Mouse (Mus musculus) liver, embryonic 15.5 days (tissue): ENCODE results near the gene Alcam. TPM values are rescaled to one million over a fixed set of nuclear protein-coding genes. Genes with fewer than 3 reads are reported as not detected.

ENCODE experiments used
- ATAC-seq: fragments of 200-750 bp; cut with Nextera tagmentation; 2 replicates; pipeline ENCODE4 v1.8.0; 2017; ENCODE audit warnings: moderate number of reproducible peaks, mild to moderate bottlenecking, moderate library complexity; ENCODE audit not compliant: insufficient read depth
- H3K27ac ChIP-seq: fragments of 300-500 bp; sonication (generic); replicated peaks from 2 replicates; pipeline ENCODE4 v1.5.1; 2015; ENCODE audit warnings: mild to moderate bottlenecking, inconsistent platforms
- H3K27me3 ChIP-seq: fragments of 300-500 bp; sonication (generic); 2 replicates; pipeline ENCODE4 v1.6.1; 2015; ENCODE audit warnings: mild to moderate bottlenecking, inconsistent platforms
- H3K36me3 ChIP-seq: fragments of 300-500 bp; sonication (generic); replicated peaks from 2 replicates; pipeline ENCODE4 v1.6.1; 2015; ENCODE audit warnings: moderate library complexity, mild to moderate bottlenecking, inconsistent platforms
- H3K4me1 ChIP-seq: fragments of 300-500 bp; sonication (generic); replicated peaks from 2 replicates; pipeline ENCODE4 v1.6.1; 2015; ENCODE audit warnings: inconsistent platforms
- H3K4me2 ChIP-seq: fragments of 300-500 bp; sonication (generic); 2 replicates; pipeline ENCODE4 v1.6.1; 2015; ENCODE audit warnings: moderate library complexity, mild to moderate bottlenecking, inconsistent platforms
- H3K4me3 ChIP-seq: fragments of 300-500 bp; sonication (generic); replicated peaks from 2 replicates; pipeline ENCODE4 v1.5.1; 2015; ENCODE audit warnings: mild to moderate bottlenecking, inconsistent platforms
- H3K9ac ChIP-seq: fragments of 300-500 bp; sonication (generic); 2 replicates; pipeline ENCODE4 v1.6.1; 2015; ENCODE audit warnings: moderate library complexity, mild to moderate bottlenecking, inconsistent platforms
- H3K9me3 ChIP-seq: fragments of 300-500 bp; sonication (generic); replicated peaks from 2 replicates; pipeline ENCODE4 v1.6.1; 2016; ENCODE audit warnings: inconsistent platforms
- WGBS: fragments of 180-500 bp; shearing (Covaris S2); methylation state at CpG from one replicate; pipeline ENCODE4 v1.1.7; 2015; ENCODE audit warnings: mixed read lengths; ENCODE audit not compliant: insufficient replicate concordance; 5-methylcytosine and 5-hydroxymethylcytosine counted together
- polyA plus RNA-seq: library from polyadenylated mRNA; unstranded; fragments of >200 nt; fragmentation: Nextera tagmentation; extraction: Ambion mirVana; gene quantifications from 2 replicates; pipeline ENCODE4 v1.2.1, GENCODE M21; 2015

Alcam gene
- polyA plus RNA-seq, 1 experiment from 2014 or later = 6.5 TPM

- 59% methylated on average over 2 of the region's 2 CpGs for WGBS
- ATAC-seq = no peak
- Histone ChIP-seq H3K9ac (no peak overlapping the region), H3K9me3 (no peaks in the 10 kb centered on the region), H3K4me1 (no peaks in the 10 kb centered on the region), H3K27ac (no peak overlapping the region), H3K4me2 (no peak overlapping the region), H3K4me3 (no peak overlapping the region), H3K36me3 (no peaks in the 10 kb centered on the region), H3K27me3 (no peaks in the 10 kb centered on the region)
Measured at GRCm38 (mm10) chr16:52242144-52242543, 211.7 kb downstream of the Alcam start.

DNA sequence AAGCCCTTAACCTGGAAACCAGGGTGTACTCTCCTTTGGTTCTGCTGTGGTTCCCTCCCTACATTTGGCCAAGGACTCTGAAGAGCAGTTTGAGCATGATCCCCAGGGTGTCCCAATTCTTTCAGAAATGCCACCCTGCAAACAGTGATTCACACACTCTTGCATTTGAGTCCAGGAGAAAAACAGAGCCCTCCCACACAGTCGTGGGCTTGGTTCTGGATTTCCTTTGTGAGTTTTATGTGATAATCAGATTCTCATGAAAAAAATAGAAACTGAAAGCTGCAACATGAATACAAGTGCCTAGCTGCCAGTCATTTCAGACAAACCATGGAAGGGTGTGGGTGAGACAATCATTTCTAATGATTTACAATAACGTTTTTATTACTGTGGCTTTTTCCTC, 223.9 kb downstream of the Alcam start:
- no peak for ATAC-seq
- WGBS = 39% methylated on average over 2 of the region's 2 CpGs
- H3K4me3 ChIP-seq = no peak overlapping the region
- H3K9ac ChIP-seq = no peak overlapping the region
- no peak overlapping the region for H3K27ac ChIP-seq
- H3K4me1 ChIP-seq = no peaks in the 10 kb centered on the region
- no peak overlapping the region for H3K4me2 ChIP-seq
- H3K36me3 ChIP-seq = no peaks in the 10 kb centered on the region
- H3K9me3 ChIP-seq = no peaks in the 10 kb centered on the region
- H3K27me3 ChIP-seq = no peaks in the 10 kb centered on the region

- no peaks in the 10 kb centered on the region for H3K36me3 ChIP-seq
- H3K4me3 ChIP-seq = no peak overlapping the region
- H3K9me3 ChIP-seq = no peaks in the 10 kb centered on the region
- no peak overlapping the region for H3K27ac ChIP-seq
- ATAC-seq = no peak
- H3K9ac ChIP-seq = no peak overlapping the region
- no peak overlapping the region for H3K4me2 ChIP-seq
- no peaks in the 10 kb centered on the region for H3K27me3 ChIP-seq
- WGBS = 62% methylated on average over 7 of the region's 7 CpGs
- H3K4me1 ChIP-seq = no peaks in the 10 kb centered on the region
Measured at GRCm38 (mm10) chr16:52229446-52229845, 224.4 kb downstream of the Alcam start.

- H3K4me2 ChIP-seq = no peak overlapping the region
- H3K9ac ChIP-seq = no peak overlapping the region
- no peaks in the 10 kb centered on the region for H3K27me3 ChIP-seq
- H3K27ac ChIP-seq = no peak overlapping the region
- 47% methylated on average over 4 of the region's 4 CpGs for WGBS
- no peak for ATAC-seq
- no peaks in the 10 kb centered on the region for H3K9me3 ChIP-seq
- H3K4me1 ChIP-seq = no peaks in the 10 kb centered on the region
- no peaks in the 10 kb centered on the region for H3K36me3 ChIP-seq
- no peak overlapping the region for H3K4me3 ChIP-seq
Measured at GRCm38 (mm10) chr16:52222896-52223295, 231.0 kb downstream of the Alcam start.

DNA sequence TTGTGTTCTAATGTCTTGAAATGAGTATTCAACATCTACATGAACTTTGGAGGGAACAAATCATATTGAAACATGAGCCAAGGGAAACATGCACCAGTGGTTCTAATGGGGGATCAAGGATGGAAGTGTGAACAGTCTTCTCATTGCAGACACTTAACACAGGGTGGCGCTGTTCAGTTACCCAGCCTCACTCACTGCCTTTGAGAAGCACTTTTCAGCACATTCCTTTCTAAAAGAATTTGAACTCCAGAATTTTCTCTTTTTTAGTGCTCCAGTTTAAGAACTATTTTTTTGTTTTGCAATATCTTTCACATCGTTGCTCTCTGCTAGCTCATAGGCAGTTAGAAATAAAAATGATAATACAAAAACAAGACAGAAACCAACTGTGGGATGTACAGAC, 234.8 kb downstream of the Alcam start:
- WGBS = 15% methylated on average over 2 of the region's 2 CpGs
- Histone ChIP-seq H3K36me3 (no peaks in the 10 kb centered on the region), H3K4me1 (no peaks in the 10 kb centered on the region), H3K4me2 (no peak overlapping the region), H3K27ac (no peak overlapping the region), H3K27me3 (no peaks in the 10 kb centered on the region), H3K9ac (no peak overlapping the region), H3K4me3 (no peak overlapping the region), H3K9me3 (no peaks in the 10 kb centered on the region)
- ATAC-seq = no peak

GRCm38 (mm10) chr16:52210844-52211606, 242.8 kb downstream of the Alcam start:
- H3K36me3 ChIP-seq = no peaks in the 10 kb centered on the region
- H3K27ac ChIP-seq = no peak overlapping the region
- H3K27me3 ChIP-seq = no peaks in the 10 kb centered on the region
- H3K9ac ChIP-seq = no peak overlapping the region
- no peak overlapping the region for H3K4me2 ChIP-seq
- H3K4me1 ChIP-seq = no peaks in the 10 kb centered on the region
- ATAC-seq = no peak
- no peak overlapping the region for H3K4me3 ChIP-seq
- no peaks in the 10 kb centered on the region for H3K9me3 ChIP-seq
- 76% methylated on average over 8 of the region's 8 CpGs for WGBS

GRCm38 (mm10) chr16:52200107-52200506, 253.8 kb downstream of the Alcam start:
- 68% methylated on average over 7 of the region's 7 CpGs for WGBS
- no peak overlapping the region for H3K9ac ChIP-seq

More at GRCm38 (mm10) chr16:52200107-52200506, 253.8 kb downstream of the Alcam start:
- no peaks in the 10 kb centered on the region for H3K4me1 ChIP-seq
- H3K36me3 ChIP-seq = 0 out of 2 replicates have a peak, but pooled peaks cover 1% of the 10 kb centered on the region
- H3K27ac ChIP-seq = no peak overlapping the region
- H3K9me3 ChIP-seq = no peaks in the 10 kb centered on the region
- ATAC-seq = no peak
- no peak overlapping the region for H3K4me2 ChIP-seq
- no peak overlapping the region for H3K4me3 ChIP-seq
- no peaks in the 10 kb centered on the region for H3K27me3 ChIP-seq
